Mouse (Mus musculus) midbrain, embryonic 12.5 days (tissue): ENCODE measurements around the gene Gna12. TPM values are rescaled to one million over a fixed set of nuclear protein-coding genes. Genes with fewer than 3 reads are reported as not detected.

ENCODE experiments used
- ATAC-seq: fragments of 200-750 bp; cut with Nextera tagmentation; 2 replicates; pipeline ENCODE4 v1.8.0; 2017; ENCODE audit warnings: low read depth, moderate TSS enrichment, moderate library complexity; ENCODE audit not compliant: low FRiP score
- H3K27ac ChIP-seq: fragments of 300-500 bp; sonication (generic); replicated peaks from 2 replicates; pipeline ENCODE4 v1.5.1; 2016; ENCODE audit warnings: mild to moderate bottlenecking
- H3K27me3 ChIP-seq: fragments of 300-500 bp; sonication (generic); 2 replicates; pipeline ENCODE4 v1.6.1; 2016; ENCODE audit warnings: mild to moderate bottlenecking
- H3K36me3 ChIP-seq: fragments of 300-500 bp; sonication (generic); 2 replicates; pipeline ENCODE4 v1.6.1; 2016
- H3K4me1 ChIP-seq: fragments of 300-500 bp; sonication (generic); 2 replicates; pipeline ENCODE4 v1.6.1; 2016
- H3K4me2 ChIP-seq: fragments of 300-500 bp; sonication (generic); replicated peaks from 2 replicates; pipeline ENCODE4 v1.6.1; 2016; ENCODE audit warnings: mild to moderate bottlenecking, moderate library complexity
- H3K4me3 ChIP-seq: fragments of 300-500 bp; sonication (generic); 2 replicates; pipeline ENCODE4 v1.5.1; 2016; ENCODE audit warnings: mild to moderate bottlenecking
- H3K9ac ChIP-seq: fragments of 300-500 bp; sonication (generic); replicated peaks from 2 replicates; pipeline ENCODE4 v1.6.1; 2016; ENCODE audit warnings: mild to moderate bottlenecking, moderate library complexity
- H3K9me3 ChIP-seq: fragments of 300-500 bp; sonication (generic); 2 replicates; pipeline ENCODE4 v1.6.1; 2016; ENCODE audit warnings: mild to moderate bottlenecking
- WGBS: fragments of 180-500 bp; shearing (Covaris S2); methylation state at CpG from one replicate; pipeline ENCODE4 v1.1.7; 2016; 5-methylcytosine and 5-hydroxymethylcytosine counted together
- polyA plus RNA-seq: library from polyadenylated mRNA; unstranded; fragments of >200 nt; fragmentation: Nextera tagmentation; extraction: Ambion mirVana; gene quantifications from 2 replicates; pipeline ENCODE4 v1.2.1, GENCODE M21; 2016

Gna12 gene
- polyA plus RNA-seq, 1 experiment from 2014 or later = 24.4 TPM

- no peak overlapping the region for H3K4me2 ChIP-seq
- no peaks in the 10 kb centered on the region for H3K36me3 ChIP-seq
- 43% methylated on average over 9 of the region's 9 CpGs for WGBS
- H3K4me1 ChIP-seq = peaks cover 30% of the 10 kb centered on the region
- no peaks in the 10 kb centered on the region for H3K27me3 ChIP-seq
- H3K9me3 ChIP-seq = no peaks in the 10 kb centered on the region
- H3K9ac ChIP-seq = peak overlapping the region; percentile 38; the same call in 1 of the 2 replicates
- H3K27ac ChIP-seq = peak overlapping the region; percentile 88
- ATAC-seq = peak; percentile 56
- no peak overlapping the region for H3K4me3 ChIP-seq
These were observed 39.0 kb downstream of the Gna12 start for GRCm38 (mm10) chr5:140790937-140791877.

GRCm38 (mm10) chr5:140790392-140790791 lies 39.8 kb downstream of the Gna12 start:
- Histone ChIP-seq H3K9ac (no peak overlapping the region), H3K36me3 (peaks cover 5% of the 10 kb centered on the region), H3K9me3 (no peaks in the 10 kb centered on the region), H3K4me1 (peaks cover 28% of the 10 kb centered on the region), H3K27me3 (no peaks in the 10 kb centered on the region), H3K4me2 (no peak overlapping the region), H3K27ac (peak overlapping the region; percentile 88), H3K4me3 (no peak overlapping the region)
- ATAC-seq = no peak
- WGBS = 86% methylated on average over 2 of the region's 2 CpGs

GRCm38 (mm10) chr5:140789561-140789960 lies 40.7 kb downstream of the Gna12 start:
- H3K9me3 ChIP-seq = no peaks in the 10 kb centered on the region
- no peak overlapping the region for H3K4me2 ChIP-seq
- H3K27ac ChIP-seq = no peak overlapping the region
- no peak overlapping the region for H3K4me3 ChIP-seq
- H3K4me1 ChIP-seq = peaks cover 28% of the 10 kb centered on the region
- peaks cover 13% of the 10 kb centered on the region for H3K36me3 ChIP-seq
- H3K27me3 ChIP-seq = no peaks in the 10 kb centered on the region
- H3K9ac ChIP-seq = no peak overlapping the region
- ATAC-seq = no peak

GRCm38 (mm10) chr5:140785240-140785872 lies 44.9 kb downstream of the Gna12 start:
- no peak for ATAC-seq
- no peak overlapping the region for H3K27ac ChIP-seq
- peaks cover 48% of the 10 kb centered on the region for H3K36me3 ChIP-seq
- H3K4me2 ChIP-seq = no peak overlapping the region
- no peaks in the 10 kb centered on the region for H3K27me3 ChIP-seq
- H3K9me3 ChIP-seq = no peaks in the 10 kb centered on the region
- peaks cover 5% of the 10 kb centered on the region; the same call in 1 of the 2 replicates for H3K4me1 ChIP-seq
- no peak overlapping the region for H3K9ac ChIP-seq
- WGBS = 94% methylated on average over 13 of the region's 13 CpGs
- no peak overlapping the region for H3K4me3 ChIP-seq

GRCm38 (mm10) chr5:140784288-140784687 lies 45.9 kb downstream of the Gna12 start:
- Histone ChIP-seq H3K9ac (no peak overlapping the region), H3K4me1 (no peaks in the 10 kb centered on the region), H3K36me3 (peaks cover 48% of the 10 kb centered on the region), H3K4me2 (no peak overlapping the region), H3K27ac (no peak overlapping the region), H3K4me3 (no peak overlapping the region), H3K9me3 (no peaks in the 10 kb centered on the region), H3K27me3 (no peaks in the 10 kb centered on the region)
- ATAC-seq = no peak
- 86% methylated on average over 6 of the region's 6 CpGs for WGBS

GRCm38 (mm10) chr5:140783577-140783976 lies 46.7 kb downstream of the Gna12 start:
- WGBS = 95% methylated on average over 4 of the region's 4 CpGs
- Histone ChIP-seq H3K4me1 (no peaks in the 10 kb centered on the region), H3K9ac (no peak overlapping the region), H3K4me3 (no peak overlapping the region), H3K4me2 (no peak overlapping the region), H3K36me3 (peaks cover 48% of the 10 kb centered on the region), H3K27me3 (no peaks in the 10 kb centered on the region), H3K9me3 (no peaks in the 10 kb centered on the region), H3K27ac (no peak overlapping the region)
- ATAC-seq = no peak

- Histone ChIP-seq H3K9ac (no peak overlapping the region), H3K4me1 (no peaks in the 10 kb centered on the region), H3K4me3 (no peak overlapping the region), H3K9me3 (no peaks in the 10 kb centered on the region), H3K27ac (no peak overlapping the region), H3K4me2 (no peak overlapping the region), H3K36me3 (peaks cover 62% of the 10 kb centered on the region), H3K27me3 (no peaks in the 10 kb centered on the region)
- WGBS = 88% methylated on average over 8 of the region's 8 CpGs
- ATAC-seq = no peak
These were observed 48.2 kb downstream of the Gna12 start for GRCm38 (mm10) chr5:140781886-140782572.

- H3K9me3 ChIP-seq = no peaks in the 10 kb centered on the region
- H3K4me3 ChIP-seq = no peak overlapping the region
- no peaks in the 10 kb centered on the region for H3K27me3 ChIP-seq
- 83% methylated on average over 5 of the region's 5 CpGs for WGBS
- H3K27ac ChIP-seq = no peak overlapping the region
- peaks cover 2% of the 10 kb centered on the region; the same call in 1 of the 2 replicates for H3K4me1 ChIP-seq
- no peak overlapping the region for H3K4me2 ChIP-seq
- no peak overlapping the region for H3K9ac ChIP-seq
- H3K36me3 ChIP-seq = peaks cover 65% of the 10 kb centered on the region
- ATAC-seq = no peak
These were observed 49.1 kb downstream of the Gna12 start for GRCm38 (mm10) chr5:140781122-140781521.

- Histone ChIP-seq H3K4me3 (no peak overlapping the region), H3K27me3 (no peaks in the 10 kb centered on the region), H3K4me2 (no peak overlapping the region), H3K27ac (no peak overlapping the region), H3K4me1 (peaks cover 10% of the 10 kb centered on the region), H3K9ac (no peak overlapping the region), H3K36me3 (peaks cover 26% of the 10 kb centered on the region), H3K9me3 (no peaks in the 10 kb centered on the region)
- 83% methylated on average over 9 of the region's 9 CpGs for WGBS
- no peak for ATAC-seq
These were observed 53.3 kb downstream of the Gna12 start for GRCm38 (mm10) chr5:140776968-140777367.

GRCm38 (mm10) chr5:140775111-140775510 lies 55.1 kb downstream of the Gna12 start:
- peaks cover 17% of the 10 kb centered on the region; the same call in 1 of the 2 replicates for H3K36me3 ChIP-seq
- H3K4me3 ChIP-seq = no peak overlapping the region
- H3K27ac ChIP-seq = no peak overlapping the region
- 96% methylated on average over 4 of the region's 4 CpGs for WGBS
- peaks cover 20% of the 10 kb centered on the region for H3K4me1 ChIP-seq
- H3K9me3 ChIP-seq = no peaks in the 10 kb centered on the region
- ATAC-seq = no peak
- H3K4me2 ChIP-seq = no peak overlapping the region
- H3K9ac ChIP-seq = no peak overlapping the region
- no peaks in the 10 kb centered on the region for H3K27me3 ChIP-seq

GRCm38 (mm10) chr5:140772158-140772557 lies 58.1 kb downstream of the Gna12 start:
- Histone ChIP-seq H3K27me3 (no peaks in the 10 kb centered on the region), H3K4me2 (no peak overlapping the region), H3K27ac (peak overlapping the region; percentile 73), H3K4me3 (no peak overlapping the region), H3K4me1 (peaks cover 42% of the 10 kb centered on the region), H3K9me3 (no peaks in the 10 kb centered on the region), H3K36me3 (0 out of 2 replicates have a peak, but pooled peaks cover 4% of the 10 kb centered on the region), H3K9ac (no peak overlapping the region)
- 78% methylated on average over 7 of the region's 7 CpGs for WGBS
- ATAC-seq = no peak

- Histone ChIP-seq H3K4me3 (no peak overlapping the region), H3K4me1 (peaks cover 42% of the 10 kb centered on the region), H3K27me3 (no peaks in the 10 kb centered on the region), H3K4me2 (no peak overlapping the region), H3K27ac (peak overlapping the region; percentile 73), H3K36me3 (no peaks in the 10 kb centered on the region), H3K9me3 (no peaks in the 10 kb centered on the region), H3K9ac (0 out of 2 replicates have a peak overlapping the region, but pooled peaks have one; percentile 15)
- no peak for ATAC-seq
- WGBS = 58% methylated on average over 6 of the region's 6 CpGs
These were observed 58.6 kb downstream of the Gna12 start for GRCm38 (mm10) chr5:140771612-140772011.
